Mouse (Mus musculus): ENCODE data around the gene Fignl1.
A peak's percentile ranks its signal among the peaks of the same experiment; 100 is the strongest.

Gene Fignl1

GRCm38 (mm10) chr11:11837384-11837783 lies 28.6 kb upstream of the Fignl1 start:
- no peak for TF ChIP-seq GATA4 (IDR thresholded peaks at IDR 0.05; ENCODE audit: insufficient replicate concordance, low read length)

- TF ChIP-seq GATA4 (IDR thresholded peaks at IDR 0.05; ENCODE audit: insufficient replicate concordance, low read length) = peak; percentile 100
Observed at GRCm38 (mm10) chr11:11836713-11837370, 28.1 kb upstream of the Fignl1 start.

GRCm38 (mm10) chr11:11836262-11836661 lies 27.5 kb upstream of the Fignl1 start:
- no peak for TF ChIP-seq GATA4 (IDR thresholded peaks at IDR 0.05; ENCODE audit: insufficient replicate concordance, low read length)

GRCm38 (mm10) chr11:11835791-11836190 lies 27.0 kb upstream of the Fignl1 start:
- no peak for TF ChIP-seq GATA4 (IDR thresholded peaks at IDR 0.05; ENCODE audit: insufficient replicate concordance, low read length)

- no peak for TF ChIP-seq GATA4 (IDR thresholded peaks at IDR 0.05; ENCODE audit: insufficient replicate concordance, low read length)
Observed at GRCm38 (mm10) chr11:11835361-11835760, 26.6 kb upstream of the Fignl1 start.

- TF ChIP-seq GATA4 (IDR thresholded peaks at IDR 0.05; ENCODE audit: insufficient replicate concordance, low read length) = no peak
Observed at GRCm38 (mm10) chr11:11833100-11833499, 24.3 kb upstream of the Fignl1 start.

GRCm38 (mm10) chr11:11832755-11833084 lies 24.0 kb upstream of the Fignl1 start:
- no peak for TF ChIP-seq GATA4 (IDR thresholded peaks at IDR 0.05; ENCODE audit: insufficient replicate concordance, low read length)

GRCm38 (mm10) chr11:11831940-11832754 lies 23.4 kb upstream of the Fignl1 start:
- no peak for TF ChIP-seq GATA4 (IDR thresholded peaks at IDR 0.05; ENCODE audit: insufficient replicate concordance, low read length)

GRCm38 (mm10) chr11:11831526-11831925 lies 22.8 kb upstream of the Fignl1 start:
- no peak for TF ChIP-seq GATA4 (IDR thresholded peaks at IDR 0.05; ENCODE audit: insufficient replicate concordance, low read length)

- TF ChIP-seq GATA4 (IDR thresholded peaks at IDR 0.05; ENCODE audit: insufficient replicate concordance, low read length) = no peak
Observed at GRCm38 (mm10) chr11:11830884-11831495, 22.2 kb upstream of the Fignl1 start.

GRCm38 (mm10) chr11:11829161-11830000 lies 20.6 kb upstream of the Fignl1 start:
- TF ChIP-seq GATA4 (IDR thresholded peaks at IDR 0.05; ENCODE audit: insufficient replicate concordance, low read length) = no peak

- TF ChIP-seq GATA4 (IDR thresholded peaks at IDR 0.05; ENCODE audit: insufficient replicate concordance, low read length) = no peak
Observed at GRCm38 (mm10) chr11:11828761-11829160, 20.0 kb upstream of the Fignl1 start.

GRCm38 (mm10) chr11:11828251-11828650 lies 19.5 kb upstream of the Fignl1 start:
- TF ChIP-seq GATA4 (IDR thresholded peaks at IDR 0.05; ENCODE audit: insufficient replicate concordance, low read length) = no peak

GRCm38 (mm10) chr11:11826475-11826874 lies 17.7 kb upstream of the Fignl1 start:
- TF ChIP-seq GATA4 (IDR thresholded peaks at IDR 0.05; ENCODE audit: insufficient replicate concordance, low read length) = no peak

GRCm38 (mm10) chr11:11825670-11826069 lies 16.9 kb upstream of the Fignl1 start:
- TF ChIP-seq GATA4 (IDR thresholded peaks at IDR 0.05; ENCODE audit: insufficient replicate concordance, low read length) = no peak
